Mouse (Mus musculus) neural tube, embryonic 12.5 days (tissue): ENCODE measurements around the gene Rnasek. TPM values are rescaled to one million over a fixed set of nuclear protein-coding genes. Genes with fewer than 3 reads are reported as not detected.

Experiments used
- ATAC-seq: fragments of 200-750 bp; cut with Nextera tagmentation; 2 replicates; pipeline ENCODE4 v1.8.0; 2017; ENCODE audit warnings: low read depth, mild to moderate bottlenecking, moderate TSS enrichment, moderate library complexity; ENCODE audit not compliant: low FRiP score
- H3K27ac ChIP-seq: fragments of 300-500 bp; sonication (generic); 2 replicates; pipeline ENCODE4 v1.5.1; 2016
- H3K27me3 ChIP-seq: fragments of 300-500 bp; sonication (generic); replicated peaks from 2 replicates; pipeline ENCODE4 v1.6.1; 2016; ENCODE audit warnings: mild to moderate bottlenecking
- H3K36me3 ChIP-seq: fragments of 300-500 bp; sonication (generic); 2 replicates; pipeline ENCODE4 v1.6.1; 2016; ENCODE audit warnings: mild to moderate bottlenecking
- H3K4me1 ChIP-seq: fragments of 300-500 bp; sonication (generic); 2 replicates; pipeline ENCODE4 v1.6.1; 2016
- H3K4me2 ChIP-seq: fragments of 300-500 bp; sonication (generic); replicated peaks from 2 replicates; pipeline ENCODE4 v1.6.1; 2016; ENCODE audit warnings: mild to moderate bottlenecking
- H3K4me3 ChIP-seq: fragments of 300-500 bp; sonication (generic); 2 replicates; pipeline ENCODE4 v1.5.1; 2016
- H3K9ac ChIP-seq: fragments of 300-500 bp; sonication (generic); 2 replicates; pipeline ENCODE4 v1.6.1; 2016; ENCODE audit warnings: mild to moderate bottlenecking
- H3K9me3 ChIP-seq: fragments of 300-500 bp; sonication (generic); 2 replicates; pipeline ENCODE4 v1.6.1; 2016; ENCODE audit warnings: mild to moderate bottlenecking
- WGBS: fragments of 180-500 bp; shearing (Covaris S2); methylation state at CpG from one replicate; pipeline ENCODE4 v1.1.7; 2016; 5-methylcytosine and 5-hydroxymethylcytosine counted together
- polyA plus RNA-seq: library from polyadenylated mRNA; unstranded; fragments of >200 nt; fragmentation: Nextera tagmentation; extraction: Ambion mirVana; gene quantifications from 2 replicates; pipeline ENCODE4 v1.2.1, GENCODE M21; 2016

Rnasek gene
- polyA plus RNA-seq, 1 experiment from 2014 or later = 231 TPM

DNA sequence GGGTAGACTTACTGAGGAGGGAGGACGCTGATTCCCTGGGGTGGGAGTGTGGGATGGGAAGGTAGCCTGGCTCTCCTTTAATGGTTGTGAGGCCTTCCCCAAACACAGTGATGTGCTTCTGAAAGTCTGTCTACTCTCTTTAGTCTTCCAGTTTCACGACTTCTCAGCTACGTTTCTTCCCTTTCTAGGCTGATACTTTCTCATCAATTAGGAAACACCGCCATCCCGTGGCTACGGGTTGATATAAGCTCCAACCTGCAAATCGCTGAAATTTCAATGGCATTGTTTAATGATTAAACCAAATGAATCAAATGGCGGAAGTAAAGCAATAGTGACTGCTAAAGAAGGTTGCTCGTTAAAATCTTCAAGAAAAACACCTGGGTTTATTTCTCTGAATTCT is 26.7 kb downstream of the Rnasek start:
- Histone ChIP-seq H3K9ac (no peak overlapping the region), H3K36me3 (peaks cover 15% of the 10 kb centered on the region), H3K4me3 (no peak overlapping the region), H3K4me1 (peaks cover 23% of the 10 kb centered on the region), H3K27me3 (peaks cover 58% of the 10 kb centered on the region), H3K4me2 (no peak overlapping the region), H3K9me3 (no peaks in the 10 kb centered on the region), H3K27ac (no peak overlapping the region)
- no peak for ATAC-seq
- WGBS = 8% methylated on average over 9 of the region's 9 CpGs

DNA sequence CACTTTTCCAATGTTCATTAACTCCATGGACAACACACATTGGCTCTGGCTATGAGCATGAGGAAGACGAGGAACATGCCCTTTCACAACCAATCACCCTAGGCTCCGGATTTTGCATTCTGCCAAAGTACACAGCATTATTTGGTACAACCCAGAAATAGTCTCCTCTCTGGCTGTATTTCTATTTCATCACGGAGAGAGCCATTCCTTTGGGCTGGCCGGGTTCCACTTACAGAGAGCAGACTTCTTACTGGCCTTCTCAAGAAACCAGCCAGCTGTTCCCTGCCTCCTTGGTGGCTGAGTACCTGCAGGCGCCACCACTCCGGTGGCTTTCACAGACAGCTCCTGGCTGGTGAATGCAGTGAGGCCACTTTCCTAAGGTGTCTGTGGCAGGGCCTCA is 27.2 kb downstream of the Rnasek start, which contains the start of gene Slc16a11:
Gene Slc16a11, plus strand, starts transcription at position 330 of the 400 bp plus-strand sequence.
- no peaks in the 10 kb centered on the region for H3K9me3 ChIP-seq
- WGBS = 66% methylated on average over 6 of the region's 6 CpGs
- H3K9ac ChIP-seq = no peak within 1 kb of the TSS; the same call in 1 of the 2 replicates
- H3K4me3 ChIP-seq = no peak within 1 kb of the TSS; the same call in 1 of the 2 replicates
- H3K4me1 ChIP-seq = peaks cover 23% of the 10 kb centered on the region
- H3K27me3 ChIP-seq = peaks cover 55% of the 10 kb centered on the region
- H3K4me2 ChIP-seq = peak within 1 kb of the TSS; percentile 54; the same call in 1 of the 2 replicates
- H3K36me3 ChIP-seq = peaks cover 11% of the 10 kb centered on the region
- H3K27ac ChIP-seq = no peak within 1 kb of the TSS
- ATAC-seq = no peak

DNA sequence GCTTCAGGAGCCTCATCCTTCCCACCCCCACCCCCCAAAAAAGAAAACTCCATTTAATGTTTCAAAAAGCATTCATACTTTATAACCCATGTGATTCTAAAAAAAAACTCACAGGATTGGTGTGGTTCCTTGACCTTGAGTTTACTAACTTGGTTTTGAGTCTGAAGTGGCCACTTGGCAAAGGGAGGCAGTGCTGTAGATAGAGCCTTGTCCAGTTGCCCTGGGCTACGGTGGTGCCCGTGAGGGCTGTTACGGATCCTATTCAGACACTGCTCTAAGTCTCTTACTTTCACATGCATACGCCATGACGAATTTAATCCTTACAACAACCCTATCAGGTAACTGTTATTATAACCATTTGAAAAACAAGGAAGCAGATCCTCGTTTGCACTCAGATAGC is 27.7 kb downstream of the Rnasek start:
- no peak overlapping the region for H3K9ac ChIP-seq
- H3K4me1 ChIP-seq = peaks cover 23% of the 10 kb centered on the region
- no peak overlapping the region for H3K4me2 ChIP-seq
- peaks cover 6% of the 10 kb centered on the region; the same call in 1 of the 2 replicates for H3K36me3 ChIP-seq
- no peak overlapping the region for H3K4me3 ChIP-seq
- no peaks in the 10 kb centered on the region for H3K9me3 ChIP-seq
- no peak overlapping the region for H3K27ac ChIP-seq
- no peak for ATAC-seq
- H3K27me3 ChIP-seq = peaks cover 50% of the 10 kb centered on the region
- WGBS = 83% methylated on average over 6 of the region's 6 CpGs

DNA sequence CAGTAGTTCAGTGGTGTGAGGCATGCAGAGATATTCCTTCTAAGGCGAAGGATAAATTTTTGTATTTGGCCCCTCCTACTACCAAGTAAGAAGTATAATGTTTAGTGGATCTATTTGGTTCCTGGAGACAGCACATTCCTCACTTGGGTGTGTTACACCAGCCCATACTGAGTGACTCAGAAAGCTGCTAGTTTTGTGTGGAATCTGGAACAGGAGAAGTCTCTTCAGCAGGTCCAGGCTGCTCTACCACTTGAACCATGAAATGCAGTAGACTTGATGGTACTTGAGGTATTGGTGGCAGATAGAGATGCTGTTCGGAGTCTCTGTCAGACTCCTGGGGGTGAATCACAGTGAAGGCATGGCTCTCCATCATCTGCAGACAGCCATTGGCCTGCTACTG is 29.0 kb downstream of the Rnasek start:
- 0 out of 2 replicates have a peak, but pooled peaks cover under 1% of the 10 kb centered on the region for H3K36me3 ChIP-seq
- peaks cover 40% of the 10 kb centered on the region for H3K27me3 ChIP-seq
- peaks cover 22% of the 10 kb centered on the region for H3K4me1 ChIP-seq
- H3K9ac ChIP-seq = no peak overlapping the region
- H3K27ac ChIP-seq = no peak overlapping the region
- ATAC-seq = no peak
- H3K9me3 ChIP-seq = no peaks in the 10 kb centered on the region
- H3K4me3 ChIP-seq = no peak overlapping the region
- WGBS = 94% methylated on average over 2 of the region's 2 CpGs
- no peak overlapping the region for H3K4me2 ChIP-seq

DNA sequence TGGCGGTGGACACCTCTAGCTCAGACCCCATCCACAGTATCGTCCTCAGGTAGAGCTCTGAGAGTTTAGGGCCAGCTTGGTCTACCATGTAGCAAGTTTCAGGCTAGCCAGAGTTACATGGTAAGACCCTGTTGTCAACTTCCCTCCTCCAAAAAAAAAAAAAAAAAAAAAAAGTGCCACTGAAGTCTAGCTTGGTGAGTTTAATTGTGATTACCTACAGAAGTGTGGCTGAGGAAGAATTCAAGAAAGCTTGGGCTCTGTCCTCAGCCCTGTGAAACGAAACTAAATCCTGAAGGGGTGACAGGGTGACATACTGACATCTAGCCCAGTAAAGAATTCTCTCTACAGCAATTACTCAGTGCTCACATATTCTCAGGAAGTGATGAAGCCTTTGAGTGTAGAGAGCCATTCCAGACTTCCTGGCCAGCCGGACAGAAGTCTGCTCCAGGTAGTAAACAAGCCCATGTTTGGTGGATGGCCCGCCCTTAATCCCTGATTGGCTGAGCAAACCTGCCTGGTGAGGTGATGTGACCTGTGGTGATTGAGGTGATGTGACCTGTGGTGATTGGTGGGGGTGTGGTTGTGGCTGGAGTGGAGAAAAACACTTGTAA is 30.8 kb downstream of the Rnasek start:
- Histone ChIP-seq H3K27ac (no peak overlapping the region), H3K9me3 (no peaks in the 10 kb centered on the region), H3K4me3 (no peak overlapping the region), H3K27me3 (peaks cover 22% of the 10 kb centered on the region), H3K36me3 (no peaks in the 10 kb centered on the region), H3K4me1 (peaks cover 4% of the 10 kb centered on the region; the same call in 1 of the 2 replicates), H3K9ac (no peak overlapping the region), H3K4me2 (no peak overlapping the region)
- ATAC-seq = no peak
- 77% methylated on average over 5 of the region's 5 CpGs for WGBS

DNA sequence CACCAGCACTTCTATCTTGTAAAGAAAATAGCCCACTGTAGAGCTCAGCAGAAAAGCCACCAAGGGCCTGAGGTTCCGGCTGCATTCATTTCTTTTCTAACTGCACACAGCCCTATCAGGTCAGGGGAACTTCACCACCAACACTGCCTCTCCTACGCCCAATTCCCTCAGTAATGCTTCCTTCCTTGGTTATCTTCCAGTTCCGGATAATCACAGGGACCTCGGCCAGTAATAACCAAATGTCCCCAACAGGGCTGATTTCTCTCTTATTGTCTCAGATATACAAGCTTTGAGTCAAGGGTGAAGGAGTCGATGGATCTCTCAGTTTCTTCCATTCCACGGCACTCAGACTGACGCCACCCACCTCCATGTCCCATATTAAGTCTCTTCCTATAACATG is 32.4 kb downstream of the Rnasek start:
- WGBS = 89% methylated on average over 7 of the region's 7 CpGs
- no peak overlapping the region for H3K27ac ChIP-seq
- no peaks in the 10 kb centered on the region for H3K4me1 ChIP-seq
- no peak for ATAC-seq
- no peak overlapping the region for H3K4me2 ChIP-seq
- H3K9ac ChIP-seq = no peak overlapping the region
- peaks cover 6% of the 10 kb centered on the region; the same call in 1 of the 2 replicates for H3K27me3 ChIP-seq
- H3K4me3 ChIP-seq = no peak overlapping the region
- no peaks in the 10 kb centered on the region for H3K9me3 ChIP-seq
- H3K36me3 ChIP-seq = no peaks in the 10 kb centered on the region

DNA sequence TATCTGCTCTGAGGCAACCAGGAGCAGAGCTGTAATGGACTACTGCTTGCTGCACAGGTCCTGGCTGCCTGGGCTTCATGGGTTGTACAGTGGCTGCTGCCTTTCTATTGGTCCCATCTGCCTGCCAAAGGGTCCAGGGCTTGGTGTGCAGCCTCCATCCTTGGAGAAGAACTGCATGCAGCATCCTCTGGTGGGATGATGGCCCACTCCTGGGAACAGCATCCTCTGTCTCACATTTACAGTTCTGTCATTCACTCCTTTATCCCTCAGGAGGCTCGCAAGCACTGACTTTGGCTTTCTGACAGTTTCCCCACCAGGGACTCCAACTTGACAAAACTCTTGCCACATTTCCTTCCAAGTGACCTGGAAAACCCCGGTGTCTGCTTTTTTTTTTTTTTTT is 32.8 kb downstream of the Rnasek start:
- no peaks in the 10 kb centered on the region for H3K4me1 ChIP-seq
- H3K36me3 ChIP-seq = no peaks in the 10 kb centered on the region
- H3K4me3 ChIP-seq = no peak overlapping the region
- no peak overlapping the region for H3K27ac ChIP-seq
- ATAC-seq = no peak
- H3K4me2 ChIP-seq = no peak overlapping the region
- no peaks in the 10 kb centered on the region for H3K9me3 ChIP-seq
- no peak overlapping the region for H3K9ac ChIP-seq
- 87% methylated on average over 2 of the region's 2 CpGs for WGBS
- 0 out of 2 replicates have a peak, but pooled peaks cover 2% of the 10 kb centered on the region for H3K27me3 ChIP-seq

DNA sequence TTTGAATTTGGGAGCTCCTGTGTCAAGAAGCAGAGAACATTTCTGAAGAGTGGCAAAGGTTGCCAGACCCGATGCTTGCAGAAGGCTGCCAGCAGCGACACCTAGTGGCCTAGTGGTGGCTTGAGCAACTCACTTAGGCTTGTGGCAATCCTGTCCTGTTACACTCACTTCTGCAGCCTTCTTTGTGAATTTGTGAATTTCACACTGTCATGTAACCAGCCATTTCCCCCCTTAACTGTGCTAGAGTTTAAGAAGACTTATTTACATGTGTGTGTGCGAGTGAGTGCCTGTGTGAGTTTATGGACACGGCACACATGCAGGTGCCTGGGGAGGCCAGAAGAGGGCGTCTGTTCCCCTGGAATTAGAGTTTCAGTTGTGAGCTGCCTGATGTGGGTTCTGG is 38.0 kb downstream of the Rnasek start:
- Histone ChIP-seq H3K4me3 (no peak overlapping the region), H3K4me1 (no peaks in the 10 kb centered on the region), H3K36me3 (no peaks in the 10 kb centered on the region), H3K4me2 (no peak overlapping the region), H3K27ac (no peak overlapping the region), H3K9ac (no peak overlapping the region), H3K9me3 (no peaks in the 10 kb centered on the region), H3K27me3 (0 out of 2 replicates have a peak, but pooled peaks cover 2% of the 10 kb centered on the region)
- no peak for ATAC-seq
- 40% methylated on average over 5 of the region's 5 CpGs for WGBS

DNA sequence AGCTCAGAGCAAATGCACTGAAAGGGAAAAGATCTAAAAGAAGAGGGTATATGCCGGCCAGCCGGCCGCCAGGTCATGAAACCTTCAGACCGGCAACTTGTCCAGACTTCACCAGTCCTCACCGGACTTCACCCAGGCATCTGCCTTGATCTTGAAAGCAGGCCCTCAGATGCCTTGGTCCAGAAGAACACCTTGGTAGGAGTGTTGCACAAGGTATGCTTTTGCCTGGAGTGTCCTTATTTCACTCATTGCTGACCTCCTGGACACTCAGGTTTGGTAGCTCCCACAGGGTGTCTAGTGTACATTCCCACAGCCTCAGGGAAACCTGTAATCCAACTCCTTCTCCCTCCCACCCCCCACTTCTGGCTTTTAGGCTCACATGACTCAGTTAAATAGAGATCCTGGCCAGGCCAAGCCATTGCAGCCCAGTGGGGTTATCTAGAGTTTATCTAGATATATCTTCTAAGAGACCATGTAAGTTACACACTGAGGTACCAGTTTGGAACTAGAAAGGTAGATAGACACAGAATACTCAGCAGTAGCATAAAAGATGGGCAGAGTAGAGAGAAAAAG is 39.5 kb downstream of the Rnasek start:
- Histone ChIP-seq H3K27ac (no peak overlapping the region), H3K9me3 (no peaks in the 10 kb centered on the region), H3K4me3 (no peak overlapping the region), H3K9ac (no peak overlapping the region), H3K27me3 (no peaks in the 10 kb centered on the region), H3K36me3 (no peaks in the 10 kb centered on the region), H3K4me1 (no peaks in the 10 kb centered on the region), H3K4me2 (no peak overlapping the region)
- WGBS = 87% methylated on average over 5 of the region's 5 CpGs
- ATAC-seq = no peak

DNA sequence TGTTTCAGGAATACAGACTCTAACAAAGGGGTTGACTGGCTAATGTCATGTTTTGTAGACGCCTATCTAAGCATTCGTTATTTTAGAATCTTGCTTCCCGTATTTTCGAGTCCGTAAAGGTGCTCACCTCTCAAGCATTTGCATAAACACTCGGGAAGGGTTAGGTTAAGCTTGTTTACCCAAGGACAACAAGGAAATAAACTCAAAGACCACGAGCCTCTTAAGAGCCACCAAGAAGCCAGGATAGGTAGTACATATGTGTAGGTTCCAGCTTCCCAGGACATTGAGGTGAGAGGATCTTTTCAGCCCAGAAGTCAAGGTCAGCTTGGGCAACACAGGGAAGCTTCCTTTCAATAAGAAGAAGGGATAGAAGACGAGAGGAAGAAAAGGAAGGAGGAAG is 40.5 kb downstream of the Rnasek start:
- ATAC-seq = no peak
- H3K4me2 ChIP-seq = no peak overlapping the region
- no peaks in the 10 kb centered on the region for H3K36me3 ChIP-seq
- H3K4me3 ChIP-seq = no peak overlapping the region
- no peak overlapping the region for H3K9ac ChIP-seq
- no peaks in the 10 kb centered on the region for H3K4me1 ChIP-seq
- H3K27me3 ChIP-seq = no peaks in the 10 kb centered on the region
- no peaks in the 10 kb centered on the region for H3K9me3 ChIP-seq
- WGBS = 86% methylated on average over 8 of the region's 8 CpGs
- H3K27ac ChIP-seq = no peak overlapping the region

DNA sequence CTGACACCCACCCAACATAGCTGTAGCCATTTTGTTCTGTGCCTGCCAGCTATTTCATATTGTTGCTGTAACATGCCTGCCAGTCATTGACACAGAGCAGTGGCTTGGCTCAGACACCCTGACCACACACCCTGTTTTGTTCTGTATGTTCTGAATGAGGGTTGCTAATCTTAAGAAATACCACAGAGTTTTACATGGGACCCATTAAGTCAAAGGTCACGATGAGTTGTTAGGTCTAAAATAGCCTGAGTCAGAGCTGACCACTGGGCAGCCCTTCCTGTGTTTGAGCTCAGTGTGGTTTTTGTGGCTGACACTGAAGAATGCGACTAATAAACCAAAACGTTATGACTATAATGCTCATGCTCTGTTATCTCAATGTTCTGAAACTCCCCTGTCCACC is 41.3 kb downstream of the Rnasek start:
- no peak for ATAC-seq
- Histone ChIP-seq H3K4me2 (no peak overlapping the region), H3K4me1 (no peaks in the 10 kb centered on the region), H3K36me3 (no peaks in the 10 kb centered on the region), H3K27me3 (no peaks in the 10 kb centered on the region), H3K9me3 (no peaks in the 10 kb centered on the region), H3K4me3 (no peak overlapping the region), H3K9ac (no peak overlapping the region), H3K27ac (no peak overlapping the region)
- WGBS = 82% methylated on average over 3 of the region's 3 CpGs

DNA sequence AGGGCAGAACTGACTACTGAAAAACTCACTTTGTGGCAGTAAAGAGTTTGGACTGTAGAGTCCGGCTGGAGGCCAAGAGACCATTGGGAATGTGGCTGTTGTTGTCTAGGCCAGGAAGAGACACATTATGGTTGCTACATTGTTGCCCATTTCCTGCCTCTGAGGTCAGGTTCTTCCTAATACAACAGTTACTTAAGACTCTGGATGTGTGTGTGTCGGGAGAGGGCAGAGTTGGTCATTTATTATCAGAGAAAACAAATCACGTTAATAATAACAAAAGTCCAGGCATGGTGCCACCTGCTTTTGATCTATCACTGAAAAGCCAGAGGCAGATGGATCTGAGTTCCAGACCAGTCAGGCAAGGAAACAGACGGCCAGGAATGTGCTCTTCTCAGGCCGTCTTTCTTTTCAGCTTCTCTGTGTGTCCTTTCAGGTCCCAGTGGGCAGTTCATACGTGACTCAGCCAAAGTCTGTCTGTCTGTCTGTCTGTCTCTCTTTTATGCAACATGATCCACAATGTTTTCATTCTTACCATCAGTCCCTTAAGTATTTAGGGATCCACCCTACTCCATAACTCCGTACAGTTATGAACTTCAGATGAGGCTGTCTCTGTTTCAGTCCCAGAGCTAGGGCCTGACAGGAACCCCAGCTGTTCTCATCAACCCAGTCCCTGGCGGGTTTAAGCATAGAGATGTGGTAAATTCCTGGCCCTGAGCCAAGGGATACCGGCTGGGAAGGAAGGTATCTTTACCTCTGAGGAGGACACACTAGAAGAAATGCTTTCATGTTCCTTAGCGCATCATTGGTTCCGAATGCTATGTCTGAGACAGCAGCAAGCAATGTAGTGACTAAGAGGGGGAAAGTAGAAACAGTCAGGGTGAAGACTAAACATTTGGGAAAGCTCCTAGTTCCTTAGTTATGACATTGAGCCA is 46.0 kb downstream of the Rnasek start:
- H3K9me3 ChIP-seq = no peaks in the 10 kb centered on the region
- 66% methylated on average over 11 of the region's 11 CpGs for WGBS

More for the DNA sequence above, 46.0 kb downstream of the Rnasek start:
- no peak overlapping the region for H3K27ac ChIP-seq
- no peak for ATAC-seq
- H3K4me2 ChIP-seq = no peak overlapping the region
- H3K4me1 ChIP-seq = no peaks in the 10 kb centered on the region
- H3K4me3 ChIP-seq = no peak overlapping the region
- no peaks in the 10 kb centered on the region for H3K36me3 ChIP-seq
- no peaks in the 10 kb centered on the region for H3K27me3 ChIP-seq
- H3K9ac ChIP-seq = no peak overlapping the region
